Mouse (Mus musculus): ENCODE results near the gene Prickle1.

DNA sequence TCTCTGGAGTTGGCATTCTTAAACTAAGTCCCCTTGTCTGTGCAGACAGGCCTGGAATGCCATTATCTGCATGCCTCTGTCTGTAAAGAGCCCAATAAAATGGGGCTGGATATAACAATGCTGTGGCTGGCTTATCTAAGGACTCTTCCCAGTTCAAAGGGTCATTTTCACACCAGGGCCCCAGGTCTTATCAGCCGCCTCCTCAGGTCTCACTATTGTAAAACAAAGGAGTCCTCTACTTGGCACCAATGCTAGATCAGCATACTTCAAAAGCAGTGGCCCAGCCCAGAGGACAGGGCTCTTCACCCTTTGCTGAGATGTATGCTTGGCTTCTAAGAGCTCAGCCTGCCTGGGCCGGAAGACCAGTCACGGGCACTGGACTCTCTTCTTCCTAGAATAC lies 56.3 kb downstream of the Prickle1 start:
- TF ChIP-seq POLR2A (IDR thresholded peaks at IDR 0.05; ENCODE audit: borderline replicate concordance, low read depth, low read length) (no peak), CTCF (IDR thresholded peaks at IDR 0.05; ENCODE audit: low read depth, low read length) (no peak)
